20 mouse cellular contexts compared by ENCODE assay signal in genomic region chr2:70248616-70249015, GRCm38 (mm10).
"Had no signal": no experiment of that assay in that cellular context is flagged by ENCODE, and none has a peak within 500 bp of the region (broad histone marks: within the 10 kb centered on the region; RNA-seq: fewer than 3 reads in every experiment).

No protein-coding gene starts in this region.

- H3K4me2 ChIP-seq: limb, embryonic 13.5 days; liver, embryonic 12.5 days; liver, embryonic 15.5 days; midbrain, embryonic 12.5 days; midbrain, embryonic 15.5 days; neural tube, embryonic 13.5 days had no signal

- H3K36me3 ChIP-seq: limb, embryonic 10.5 days; limb, embryonic 13.5 days; liver, embryonic 12.5 days; liver, embryonic 15.5 days; midbrain, embryonic 12.5 days; midbrain, embryonic 15.5 days; neural tube, embryonic 13.5 days had no signal

- H3K27ac ChIP-seq: hindbrain, postnatal 0 days; layer of hippocampus, adult 2 months; limb, embryonic 10.5 days; limb, embryonic 13.5 days; liver, embryonic 12.5 days; liver, embryonic 15.5 days; macrophage; midbrain, embryonic 12.5 days; midbrain, embryonic 15.5 days; neural tube, embryonic 13.5 days had no signal

- H3K9ac ChIP-seq: limb, embryonic 13.5 days; liver, embryonic 12.5 days; liver, embryonic 15.5 days; midbrain, embryonic 12.5 days; midbrain, embryonic 15.5 days; neural tube, embryonic 13.5 days had no signal

- DNase-seq: layer of hippocampus, adult 9-11 months; liver; lung, adult 18-20 months; thymus, adult 2 months; thymus, postnatal 14 days; thymus, postnatal 4 days had no signal

- H3K4me3 ChIP-seq: layer of hippocampus, adult 2 months; limb, embryonic 10.5 days; limb, embryonic 13.5 days; liver, embryonic 12.5 days; liver, embryonic 15.5 days; midbrain, embryonic 12.5 days; midbrain, embryonic 15.5 days; myocyte; neural tube, embryonic 13.5 days had no signal

- H3K27me3 ChIP-seq: limb, embryonic 13.5 days; liver, embryonic 12.5 days; liver, embryonic 15.5 days; midbrain, embryonic 12.5 days; midbrain, embryonic 15.5 days; neural tube, embryonic 13.5 days had no signal

- ATAC-seq: hindbrain, postnatal 0 days; inflammation-experienced regulatory T-cells, adult 6 months; intestine, embryonic 16.5 days; liver, embryonic 12.5 days; lung, postnatal 0 days; midbrain, embryonic 15.5 days had no signal

- H3K9me3 ChIP-seq: limb, embryonic 10.5 days; limb, embryonic 13.5 days; liver, embryonic 12.5 days; liver, embryonic 15.5 days; midbrain, embryonic 12.5 days; midbrain, embryonic 15.5 days; neural tube, embryonic 13.5 days had no signal

- H3K4me1 ChIP-seq: limb, embryonic 10.5 days; limb, embryonic 13.5 days; liver, embryonic 12.5 days; liver, embryonic 15.5 days; midbrain, embryonic 12.5 days; midbrain, embryonic 15.5 days; neural tube, embryonic 13.5 days had no signal
